Mouse (Mus musculus) ES-E14 (cell line): ENCODE measurements at regions not wholly inside any gene's neighbourhood (a gene's known extent, or its start where the extent isn't known, plus 50 kb on each side); places are given as distances from the start of the nearest gene placed in this dataset.

Experiments
- CHD2 ChIP-seq: IDR thresholded peaks from 2 replicates; pipeline ENCODE4 v1.6.1; 2014; ENCODE audit warnings: mild to moderate bottlenecking, low read depth, low read length, inconsistent platforms
- HCFC1 ChIP-seq: IDR thresholded peaks from 2 replicates; pipeline ENCODE4 v1.6.1; 2012; ENCODE audit warnings: low read length, inconsistent platforms, borderline replicate concordance; ENCODE audit not compliant: insufficient read depth
- MAFK ChIP-seq: IDR thresholded peaks from 2 replicates; pipeline ENCODE4 v1.6.1; 2014; ENCODE audit warnings: mild to moderate bottlenecking, low read depth, low read length, inconsistent platforms; ENCODE audit not compliant: insufficient read depth
- ZC3H11A ChIP-seq: IDR thresholded peaks from 2 replicates; pipeline ENCODE4 v1.6.1; 2012; ENCODE audit warnings: low read depth, mild to moderate bottlenecking, inconsistent platforms, low read length, borderline replicate concordance
- ZNF384 ChIP-seq: IDR thresholded peaks from 2 replicates; pipeline ENCODE4 v1.6.1; 2012; ENCODE audit warnings: low read depth, low read length, inconsistent platforms

- TF ChIP-seq CHD2 (no peak), MAFK (no peak), ZC3H11A (no peak), ZNF384 (no peak), HCFC1 (no peak)
These were observed 70.3 kb upstream of the Zfhx3 start for GRCm38 (mm10) chr8:107872121-107872520.
